Mouse (Mus musculus) brain, embryonic 18.5 days (tissue): ENCODE data around the gene Ano9.

Source experiments
- DNase-seq: peaks from one replicate; pipeline ENCODE4 v3.0.0-alpha.2; 2012; ENCODE audit warnings: low read depth, low spot score

Ano9 gene

GRCm38 (mm10) chr7:141117636-141118035 is at the start of gene Ano9:
Gene Ano9 (minus strand): TSS chr7:141117806.
- no peak for DNase-seq

DNA sequence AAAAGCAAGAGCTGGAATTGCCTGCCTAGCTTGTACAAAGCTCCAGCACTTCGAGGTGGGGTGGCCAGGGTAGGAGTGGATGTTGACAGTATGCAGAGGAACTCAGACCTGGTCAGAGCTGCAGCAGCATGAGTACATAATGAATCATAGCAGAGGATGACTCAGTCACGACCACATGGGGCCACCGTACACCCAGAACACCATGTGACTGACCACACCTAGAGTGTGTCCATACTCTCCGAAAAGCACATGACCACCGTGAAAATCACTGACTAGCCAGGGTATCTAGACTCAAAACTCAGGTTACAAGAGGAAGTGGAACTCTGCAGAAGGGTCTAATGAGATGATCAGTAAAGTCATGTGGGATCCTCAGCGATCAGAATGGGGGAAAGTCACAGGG is 47.2 kb upstream of the Ano9 start:
- no peak for DNase-seq

GRCm38 (mm10) chr7:141164397-141164796 is 46.8 kb upstream of the Ano9 start:
- DNase-seq: no peak

GRCm38 (mm10) chr7:141155362-141155761 is 37.8 kb upstream of the Ano9 start:
- no peak for DNase-seq

- DNase-seq: no peak
Observed at GRCm38 (mm10) chr7:141148639-141149038, 31.0 kb upstream of the Ano9 start.

- DNase-seq: no peak
Observed at GRCm38 (mm10) chr7:141147044-141147443, 29.4 kb upstream of the Ano9 start.

GRCm38 (mm10) chr7:141146043-141146595 is 28.5 kb upstream of the Ano9 start:
- DNase-seq: no peak

DNA sequence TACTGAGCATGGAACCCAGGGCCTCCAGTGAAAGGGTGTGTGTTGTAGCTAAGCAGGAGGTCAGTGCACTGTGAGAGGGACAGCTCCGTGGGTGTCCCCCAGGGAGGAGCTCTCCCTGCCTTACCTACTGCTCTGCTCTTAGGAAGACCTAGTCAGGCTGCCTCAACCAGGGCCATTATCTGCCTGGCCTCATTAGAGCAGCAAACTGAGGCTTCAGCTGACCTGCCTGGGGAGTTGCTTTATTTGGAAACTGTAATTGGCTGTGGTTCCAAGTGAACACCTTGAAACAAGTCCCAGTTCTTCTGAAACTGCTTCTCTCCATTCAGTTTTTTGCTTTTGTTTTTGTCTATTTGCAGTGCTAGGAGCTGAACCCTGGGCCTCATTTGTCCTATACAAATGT is 27.8 kb upstream of the Ano9 start:
- DNase-seq: no peak

- DNase-seq: no peak
Observed at GRCm38 (mm10) chr7:141144650-141145049, 27.0 kb upstream of the Ano9 start.

- DNase-seq: no peak
Observed at GRCm38 (mm10) chr7:141143861-141144260, 26.3 kb upstream of the Ano9 start.

GRCm38 (mm10) chr7:141143112-141143511 is 25.5 kb upstream of the Ano9 start:
- DNase-seq: no peak

- DNase-seq: no peak
Observed at GRCm38 (mm10) chr7:141141326-141141725, 23.7 kb upstream of the Ano9 start.

DNA sequence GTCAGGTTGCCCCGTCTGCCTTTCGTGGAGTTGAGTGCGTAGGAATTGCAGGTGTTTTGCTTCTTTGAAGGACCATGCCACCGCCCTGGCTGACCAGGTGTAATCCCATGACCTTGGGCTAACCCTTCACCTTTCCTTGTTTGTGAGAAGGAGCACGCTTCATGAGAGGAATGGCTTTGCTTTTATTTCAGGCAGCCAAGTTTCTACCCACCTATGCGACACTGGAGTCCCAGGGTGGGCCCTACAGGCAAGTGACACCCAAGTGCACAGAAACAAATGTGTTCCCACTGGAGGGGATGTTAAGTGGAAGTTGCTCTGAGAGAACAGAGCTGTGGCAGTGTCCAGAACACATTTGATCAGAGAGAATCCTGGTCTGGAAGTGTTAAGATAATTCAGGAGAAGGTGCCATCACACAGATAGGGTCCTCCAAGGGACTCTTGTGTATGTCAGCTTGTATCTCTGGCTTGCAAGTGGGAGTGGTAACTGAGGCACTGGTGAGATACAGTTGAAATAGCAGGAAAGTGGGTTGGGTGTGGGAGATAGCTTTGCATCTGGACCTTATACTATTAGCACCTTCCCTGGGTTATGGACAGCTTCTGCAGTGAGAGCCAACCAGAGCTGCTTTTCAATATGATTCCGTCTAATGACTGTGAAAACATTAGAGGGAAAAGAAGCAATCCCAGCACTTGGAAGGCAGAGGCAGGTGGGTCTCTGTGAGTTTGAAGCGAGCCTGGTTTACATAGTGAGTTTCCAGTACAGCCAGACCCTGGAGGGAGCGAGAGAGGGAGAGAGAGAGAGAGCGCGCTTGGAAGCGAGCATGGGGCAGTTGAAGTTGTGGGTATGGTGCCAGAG is 14.5 kb upstream of the Ano9 start:
- no peak for DNase-seq

DNA sequence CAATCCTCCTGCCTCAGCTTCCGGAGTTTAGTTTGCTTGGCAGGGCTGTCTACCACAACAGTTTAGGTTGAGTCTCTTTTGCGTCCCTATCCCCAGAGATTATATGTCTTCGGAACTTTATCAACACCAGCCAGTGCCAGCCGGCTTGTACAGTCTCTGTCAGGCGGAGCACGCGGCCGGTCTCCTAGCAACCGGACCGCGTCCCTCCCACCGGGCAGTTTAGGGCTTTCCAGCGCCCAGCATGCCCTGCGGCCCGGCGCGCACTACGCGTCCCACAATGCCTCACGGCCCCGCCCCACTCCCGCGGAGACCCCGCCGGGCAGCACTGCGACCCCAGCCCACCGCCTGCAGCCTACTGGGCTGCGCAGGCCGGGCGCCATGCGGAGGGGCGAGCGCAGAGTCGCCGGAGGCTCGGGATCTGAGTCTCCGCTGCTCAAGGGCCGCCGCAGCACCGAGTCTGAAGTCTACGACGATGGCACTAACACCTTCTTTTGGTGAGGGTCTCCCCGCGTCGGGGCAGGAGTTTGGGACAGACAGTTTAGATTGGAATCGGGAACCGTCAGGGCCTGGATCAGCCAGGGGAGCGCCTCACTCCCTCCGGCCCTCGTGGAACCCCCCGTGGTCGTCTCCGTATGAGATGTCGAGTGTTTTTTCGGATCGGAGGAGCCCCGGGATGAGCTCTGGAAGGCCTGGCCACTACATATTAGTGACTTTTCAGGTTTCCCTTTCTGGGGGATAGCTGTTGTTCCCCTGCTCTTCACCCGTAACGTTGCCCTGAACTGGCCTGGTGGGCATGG is 13.6 kb upstream of the Ano9 start:
- peak; percentile 80 for DNase-seq

DNA sequence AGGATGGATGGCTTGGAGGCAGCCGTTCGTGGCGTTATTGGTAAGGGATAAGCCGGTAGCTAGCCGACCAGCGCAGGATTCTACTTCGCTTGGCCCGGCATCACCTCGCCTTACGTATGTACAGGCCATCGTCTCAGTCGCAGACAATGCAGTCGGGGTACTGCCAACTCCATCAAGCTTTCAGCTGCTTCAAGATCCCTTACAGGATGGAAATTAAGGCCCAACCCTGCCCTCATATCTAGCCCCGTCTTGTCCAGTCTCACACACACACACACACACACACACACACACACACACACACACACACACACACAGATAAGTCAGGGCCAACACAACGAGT is 5.9 kb upstream of the Ano9 start:
- DNase-seq: no peak

- DNase-seq: peak; percentile 80
Observed at GRCm38 (mm10) chr7:141122689-141123516, 5.3 kb upstream of the Ano9 start.

DNA sequence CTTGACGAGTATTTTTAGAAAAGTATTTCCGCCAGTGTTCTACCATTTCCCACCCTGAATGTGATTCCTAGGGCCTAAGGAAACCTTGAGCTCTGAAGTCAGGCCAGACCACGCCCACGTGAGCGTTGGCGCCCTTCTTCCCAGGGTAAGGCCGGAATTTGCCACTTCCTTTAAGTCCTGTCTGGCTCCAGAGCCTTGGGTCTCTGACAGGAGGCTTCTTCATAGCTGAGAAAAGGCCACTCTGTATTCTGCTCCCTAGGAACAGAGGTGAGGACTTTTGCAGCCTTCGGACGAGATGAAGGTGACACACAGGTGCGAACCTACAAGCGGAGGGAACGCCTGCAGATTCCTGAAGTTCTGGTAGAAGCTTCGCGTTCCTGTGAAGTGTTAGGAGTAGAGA is 4.6 kb upstream of the Ano9 start, which contains the start of gene Ptdss2:
Ptdss2 (plus strand) TSS at position 138 of the 400 bp plus-strand sequence.
- DNase-seq: no peak

- no peak for DNase-seq
Observed at GRCm38 (mm10) chr7:141121051-141121531, 3.5 kb upstream of the Ano9 start.

GRCm38 (mm10) chr7:141120605-141121004 is 3.0 kb upstream of the Ano9 start:
- DNase-seq: no peak

GRCm38 (mm10) chr7:141119487-141119886 is 1.9 kb upstream of the Ano9 start:
- no peak for DNase-seq

GRCm38 (mm10) chr7:141115874-141116273 is 1.7 kb downstream of the Ano9 start:
- DNase-seq: no peak
